Mouse (Mus musculus) spleen, adult 18-20 months (tissue): Measurements from ENCODE around the gene Brd3.

Experiments used
- DNase-seq, 2 experiments: peaks; one replicate each; pipeline ENCODE4 v3.0.0; 2022; ENCODE audit warnings: mixed read lengths in 2 of 2

Gene Brd3

DNA sequence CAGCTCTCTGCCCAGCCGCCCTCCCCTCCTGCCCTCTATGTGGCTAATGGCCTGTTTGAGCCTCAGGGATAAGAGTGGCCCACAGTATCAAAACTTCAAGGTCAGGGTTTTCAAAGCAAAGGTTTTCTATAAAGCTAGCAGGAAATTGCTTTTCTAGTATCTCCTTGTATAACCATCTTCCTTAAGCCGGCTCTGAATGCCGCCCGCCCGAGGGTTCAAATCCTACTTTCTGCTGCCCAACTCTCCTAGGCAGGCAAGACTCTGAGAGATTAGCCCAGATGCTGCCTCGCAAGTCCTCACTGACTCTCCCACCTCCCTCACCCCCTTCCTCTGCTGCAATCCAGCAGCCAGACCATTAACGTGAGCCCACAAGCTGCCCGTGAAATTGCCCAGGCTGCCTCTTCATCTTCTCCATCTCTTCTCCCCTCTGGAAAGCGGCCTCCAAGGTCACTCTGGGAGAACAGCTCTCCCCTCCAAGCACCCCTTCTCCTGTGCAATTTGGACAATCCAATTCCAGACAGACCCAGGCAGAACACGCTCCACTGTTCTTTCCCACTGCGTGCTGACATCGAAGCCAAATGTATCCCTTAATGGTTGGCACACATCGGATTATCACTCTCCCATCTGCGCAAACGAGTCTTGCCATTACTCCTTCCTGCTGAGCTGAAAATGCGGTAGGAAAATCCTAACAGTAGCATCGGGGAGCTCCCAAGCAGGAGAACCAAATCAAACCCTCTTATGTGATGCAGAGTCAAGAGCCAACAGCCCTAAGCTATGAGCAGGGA lies 110.6 kb downstream of the Brd3 start:
- DNase-seq, result no peak
